Mouse (Mus musculus) midbrain, embryonic 11.5 days (tissue): ENCODE results near the gene Brinp1. TPM values are rescaled to one million over a fixed set of nuclear protein-coding genes. Genes with fewer than 3 reads are reported as not detected.

Experiments used
- ATAC-seq: fragments of 200-750 bp; cut with Nextera tagmentation; 2 replicates; pipeline ENCODE4 v1.8.0; 2017; ENCODE audit warnings: moderate TSS enrichment, moderate library complexity; ENCODE audit not compliant: low FRiP score
- DNase-seq: peaks from one replicate; pipeline ENCODE4 v3.0.0; 2015; ENCODE audit warnings: low spot score; ENCODE audit errors: missing footprints
- H3K27ac ChIP-seq: fragments of 300-500 bp; sonication (generic); 2 replicates; pipeline ENCODE4 v1.5.1; 2014; ENCODE audit warnings: low read depth, low read length
- H3K27me3 ChIP-seq: fragments of 300-500 bp; sonication (generic); 2 replicates; pipeline ENCODE4 v1.6.1; 2014; ENCODE audit warnings: mild to moderate bottlenecking, low read length, moderate library complexity, mixed read lengths; ENCODE audit not compliant: control insufficient read depth, insufficient read depth
- H3K36me3 ChIP-seq: fragments of 300-500 bp; sonication (generic); 2 replicates; pipeline ENCODE4 v1.6.1; 2014; ENCODE audit warnings: mild to moderate bottlenecking, low read length, moderate library complexity, mixed read lengths; ENCODE audit not compliant: control insufficient read depth, insufficient read depth
- H3K4me1 ChIP-seq: fragments of 300-500 bp; sonication (generic); 2 replicates; pipeline ENCODE4 v1.6.1; 2014; ENCODE audit warnings: low read length; ENCODE audit not compliant: control insufficient read depth, insufficient read depth
- H3K4me2 ChIP-seq: fragments of 300-500 bp; sonication (generic); 2 replicates; pipeline ENCODE4 v1.6.1; 2014; ENCODE audit warnings: mild to moderate bottlenecking, moderate library complexity
- H3K4me3 ChIP-seq: fragments of 300-500 bp; sonication (generic); 2 replicates; pipeline ENCODE4 v1.5.1; 2014; ENCODE audit warnings: low read depth, low read length
- H3K9ac ChIP-seq: fragments of 300-500 bp; sonication (generic); 2 replicates; pipeline ENCODE4 v1.6.1; 2014; ENCODE audit warnings: low read length
- H3K9me3 ChIP-seq: fragments of 300-500 bp; sonication (generic); 2 replicates; pipeline ENCODE4 v1.6.1; 2016; ENCODE audit warnings: low read length; ENCODE audit not compliant: control insufficient read depth
- WGBS: fragments of 180-500 bp; shearing (Covaris S2); extraction: QIAGEN DNeasy Blood & Tissue Kit; methylation state at CpG from one replicate; pipeline ENCODE4 v1.1.7; 2014; 5-methylcytosine and 5-hydroxymethylcytosine counted together
- polyA plus RNA-seq: library from polyadenylated mRNA; unstranded; fragments of >200 nt; fragmentation: Nextera tagmentation; extraction: Ambion mirVana; gene quantifications from 2 replicates; pipeline ENCODE4 v1.2.1, GENCODE M21; 2014

Gene Brinp1
- polyA plus RNA-seq, 1 experiment from 2014 or later: 7.8 TPM

DNA sequence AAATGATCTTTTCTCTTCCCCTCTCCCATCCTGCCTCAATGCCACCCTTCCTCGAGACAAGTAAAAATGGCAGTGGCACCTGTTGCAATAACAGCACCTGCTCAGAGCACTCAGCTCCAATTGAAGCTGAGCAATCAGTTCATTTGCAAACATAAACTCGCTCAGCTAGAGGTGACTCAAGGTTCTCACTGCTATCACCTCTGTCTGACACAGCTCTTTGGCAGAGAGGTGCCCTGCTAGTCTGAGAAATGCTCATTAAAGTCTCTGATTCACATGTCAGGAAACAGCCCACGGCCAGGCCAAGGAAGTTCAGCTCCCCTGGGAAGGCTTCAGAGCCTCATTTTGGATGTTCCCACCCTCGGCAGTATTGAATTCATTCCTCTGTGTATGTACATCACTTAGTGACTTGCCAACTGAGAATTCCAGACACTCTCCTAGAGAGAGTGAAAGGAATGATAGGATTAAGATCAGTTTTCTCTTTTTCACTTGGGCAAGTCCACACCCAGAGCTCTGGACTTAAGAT is 165.7 kb downstream of the Brinp1 start:
- Histone ChIP-seq H3K27me3 (no peaks in the 10 kb centered on the region), H3K4me3 (no peak overlapping the region), H3K27ac (no peak overlapping the region), H3K9me3 (no peaks in the 10 kb centered on the region), H3K4me1 (no peaks in the 10 kb centered on the region), H3K4me2 (no peak overlapping the region), H3K36me3 (no peaks in the 10 kb centered on the region), H3K9ac (no peak overlapping the region)
- DNase-seq (no peak), ATAC-seq (no peak)
- WGBS: 62% methylated on average over 4 of the region's 4 CpGs

DNA sequence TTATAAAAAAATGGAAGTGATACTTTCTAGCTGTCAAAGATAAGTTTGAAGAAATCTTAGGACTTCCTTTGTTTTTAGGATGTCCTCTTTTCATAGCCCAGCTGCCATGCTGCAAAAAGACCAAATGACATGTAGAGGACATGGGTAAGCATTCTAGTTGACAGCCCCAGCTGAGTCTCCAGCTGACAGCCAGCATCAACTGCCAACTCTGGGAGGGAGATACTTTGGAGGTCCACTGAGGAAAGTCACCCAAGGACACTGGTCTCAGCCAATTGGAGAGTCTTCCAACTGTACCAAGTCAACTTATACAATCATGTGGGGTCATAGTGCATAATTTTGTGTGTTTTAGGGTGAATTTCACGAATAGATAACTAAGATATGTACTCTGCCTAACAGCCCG is 166.6 kb downstream of the Brinp1 start:
- Histone ChIP-seq H3K4me2 (no peak overlapping the region), H3K27ac (no peak overlapping the region), H3K36me3 (no peaks in the 10 kb centered on the region), H3K9me3 (no peaks in the 10 kb centered on the region), H3K4me3 (no peak overlapping the region), H3K4me1 (no peaks in the 10 kb centered on the region), H3K9ac (no peak overlapping the region), H3K27me3 (no peaks in the 10 kb centered on the region)
- ATAC-seq: no peak
- no peak for DNase-seq
- 72% methylated on average over 2 of the region's 2 CpGs for WGBS

DNA sequence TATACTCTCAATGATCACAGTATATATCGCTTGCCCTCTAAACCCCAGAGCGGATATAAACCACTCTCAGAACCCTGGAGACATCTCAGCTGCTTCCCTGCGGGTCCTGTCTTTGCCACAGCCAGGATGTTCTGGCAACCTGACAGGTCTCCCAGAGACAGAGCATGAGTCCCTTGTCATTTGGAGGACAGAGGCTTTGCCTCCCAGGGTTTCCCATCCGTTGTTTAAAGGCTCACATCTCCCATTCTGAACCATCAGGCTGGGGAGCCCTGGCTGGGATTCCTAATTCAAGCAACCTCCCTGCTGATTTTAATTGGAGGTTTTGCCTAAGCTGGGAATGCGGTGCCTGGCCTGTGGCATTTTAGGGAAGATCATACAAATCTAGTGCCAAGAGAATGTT is 185.9 kb downstream of the Brinp1 start:
- WGBS: 45% methylated on average over 5 of the region's 5 CpGs
- DNase-seq (no peak), ATAC-seq (no peak)
- H3K4me1 ChIP-seq: no peaks in the 10 kb centered on the region; the same call in 1 of the 2 replicates
- no peak overlapping the region for H3K27ac ChIP-seq
- H3K27me3 ChIP-seq: no peaks in the 10 kb centered on the region
- H3K9ac ChIP-seq: no peak overlapping the region
- no peaks in the 10 kb centered on the region for H3K36me3 ChIP-seq
- no peak overlapping the region for H3K4me3 ChIP-seq
- no peaks in the 10 kb centered on the region for H3K9me3 ChIP-seq
- H3K4me2 ChIP-seq: no peak overlapping the region

DNA sequence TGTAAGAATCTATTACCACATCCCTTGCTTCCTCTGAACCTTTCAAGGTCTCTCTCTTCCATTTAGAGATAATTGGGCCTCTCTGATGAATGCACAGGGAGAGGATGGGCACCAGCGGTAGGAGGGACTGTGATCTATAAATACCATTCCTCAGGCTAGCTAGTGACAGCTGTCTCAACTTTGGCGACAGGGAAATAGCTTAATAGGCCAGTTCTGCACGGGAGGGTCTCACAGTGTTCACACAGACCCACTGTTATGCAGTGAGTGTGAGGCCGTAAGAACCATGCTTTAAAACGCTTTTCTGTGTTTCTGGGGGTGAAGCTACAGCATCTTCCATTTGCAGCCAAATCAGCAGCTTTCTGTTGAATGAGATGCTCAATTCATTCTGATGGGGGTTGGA is 186.8 kb downstream of the Brinp1 start:
- WGBS: 78% methylated on average over 5 of the region's 5 CpGs
- Histone ChIP-seq H3K36me3 (no peaks in the 10 kb centered on the region), H3K9ac (no peak overlapping the region), H3K4me2 (no peak overlapping the region), H3K4me3 (no peak overlapping the region), H3K27me3 (no peaks in the 10 kb centered on the region), H3K4me1 (no peaks in the 10 kb centered on the region; the same call in 1 of the 2 replicates), H3K9me3 (no peaks in the 10 kb centered on the region), H3K27ac (no peak overlapping the region)
- DNase-seq (no peak), ATAC-seq (0 out of 2 replicates have a peak, but pooled peaks have one; percentile 20)

- Histone ChIP-seq H3K27ac (no peak overlapping the region), H3K4me1 (no peaks in the 10 kb centered on the region; the same call in 1 of the 2 replicates), H3K9me3 (no peaks in the 10 kb centered on the region), H3K36me3 (no peaks in the 10 kb centered on the region), H3K27me3 (no peaks in the 10 kb centered on the region), H3K9ac (no peak overlapping the region), H3K4me3 (no peak overlapping the region), H3K4me2 (no peak overlapping the region)
- ATAC-seq (peak; percentile 66), DNase-seq (no peak)
- 75% methylated on average over 12 of the region's 12 CpGs for WGBS
Observed at GRCm38 (mm10) chr4:68765772-68766573, 188.2 kb downstream of the Brinp1 start.

DNA sequence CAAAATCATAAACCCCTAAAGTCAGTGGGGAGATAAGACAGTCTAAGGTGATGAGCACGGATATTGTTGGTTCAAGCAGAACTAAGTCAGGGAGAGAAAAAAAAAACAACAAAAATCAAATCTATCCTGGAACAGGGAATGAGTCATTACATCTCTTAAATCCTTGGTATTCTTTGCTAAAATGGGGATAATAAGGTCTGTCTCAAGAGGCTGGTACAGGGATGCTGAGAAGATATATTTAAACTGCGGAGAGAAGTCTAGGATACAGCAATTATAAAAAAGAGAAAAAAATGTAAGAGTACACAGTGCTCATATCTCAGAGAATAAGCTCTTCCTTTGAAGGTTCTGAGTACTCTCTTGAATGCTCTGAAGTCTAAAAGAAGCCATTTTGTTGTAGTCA is 189.3 kb downstream of the Brinp1 start:
- 95% methylated on average over 2 of the region's 2 CpGs for whole genome bisulfite sequencing
- no peak overlapping the region for H3K27ac ChIP-seq
- no peaks in the 10 kb centered on the region for H3K27me3 ChIP-seq
- H3K4me3 ChIP-seq: no peak overlapping the region
- H3K9ac ChIP-seq: no peak overlapping the region
- no peaks in the 10 kb centered on the region for H3K36me3 ChIP-seq
- no peak overlapping the region for H3K4me2 ChIP-seq
- ATAC-seq (no peak), DNase-seq (no peak)
- no peaks in the 10 kb centered on the region for H3K9me3 ChIP-seq
- no peaks in the 10 kb centered on the region; the same call in 1 of the 2 replicates for H3K4me1 ChIP-seq

DNA sequence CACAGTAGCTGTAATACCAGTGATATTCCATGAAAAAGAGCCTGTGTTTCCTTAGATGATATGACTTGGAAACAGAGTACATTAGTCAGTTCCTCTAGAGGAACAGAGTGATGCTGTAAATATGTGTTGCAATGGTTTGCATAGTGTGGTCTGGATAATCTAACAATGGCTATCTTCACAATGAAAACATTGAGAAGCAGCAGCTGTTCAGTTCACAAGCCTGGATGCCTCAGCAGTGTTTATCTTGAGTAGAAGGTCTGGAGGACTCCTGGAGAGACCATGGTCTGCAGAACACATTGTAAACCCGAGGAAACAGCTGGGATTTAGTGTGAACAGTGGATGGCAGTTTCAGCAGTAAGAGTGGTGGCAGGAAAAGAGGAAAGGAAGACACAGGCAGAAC is 233.2 kb downstream of the Brinp1 start:
- WGBS: 45% methylated on average over 1 of the region's 1 CpGs
- H3K27me3 ChIP-seq: no peaks in the 10 kb centered on the region
- no peak overlapping the region for H3K4me3 ChIP-seq
- ATAC-seq: no peak
- H3K9ac ChIP-seq: no peak overlapping the region
- no peak overlapping the region for H3K4me2 ChIP-seq
- H3K4me1 ChIP-seq: no peaks in the 10 kb centered on the region
- no peaks in the 10 kb centered on the region for H3K9me3 ChIP-seq
- no peak for DNase-seq
- no peak overlapping the region for H3K27ac ChIP-seq
- H3K36me3 ChIP-seq: no peaks in the 10 kb centered on the region
